Comparison of ENCODE assay signal across 32 mouse cellular contexts in genomic region chr16:36260585-36260984, GRCm38 (mm10). TPM values are rescaled to one million over a fixed set of nuclear protein-coding genes. Genes with fewer than 3 reads are reported as not detected.
"Had no signal": no experiment of that assay in that cellular context is flagged by ENCODE, and none has a peak within 500 bp of the region (broad histone marks: within the 10 kb centered on the region; RNA-seq: fewer than 3 reads in every experiment).

No protein-coding gene starts in this region.

RNA-seq across cellular contexts. Expression of gene Stfa1, which starts 16.2 kb away (rescaled TPM):
- total RNA-seq: gastrocnemius, adult 18-20 months; gastrocnemius, adult 8-10 months; gastrocnemius, postnatal 14 days; gastrocnemius, postnatal 36 days; heart, adult 18-20 months; heart, adult 8-10 months; heart, postnatal 25 days; layer of hippocampus, adult 2 months; layer of hippocampus, postnatal 25 days; left cerebral cortex, adult 2 months; left cerebral cortex, postnatal 14 days; left cerebral cortex, postnatal 36 days had no signal
- polyA plus RNA-seq: gonadal fat pad, adult 2 months; heart, embryonic 10.5 days; inflammation-experienced regulatory T-cells, adult 6 months had no signal

RNA-seq across cellular contexts. Expression of gene 2010005H15Rik, which starts 39.3 kb away (rescaled TPM):
- total RNA-seq: gastrocnemius, adult 18-20 months; gastrocnemius, adult 8-10 months; gastrocnemius, postnatal 14 days; gastrocnemius, postnatal 36 days; heart, adult 18-20 months; heart, adult 8-10 months; heart, postnatal 10 days; heart, postnatal 25 days; layer of hippocampus, adult 2 months; layer of hippocampus, postnatal 10 days; layer of hippocampus, postnatal 25 days; left cerebral cortex, adult 2 months; left cerebral cortex, postnatal 14 days; left cerebral cortex, postnatal 36 days had no signal
- polyA plus RNA-seq: heart, embryonic 10.5 days; heart, embryonic 12.5 days; heart, embryonic 14.5 days; heart, embryonic 16.5 days; hindbrain, embryonic 10.5 days; hindbrain, embryonic 12.5 days; hindbrain, embryonic 14.5 days; kidney, embryonic 14.5 days; kidney, embryonic 16.5 days; limb, embryonic 10.5 days; limb, embryonic 12.5 days had no signal

RNA-seq across cellular contexts. Expression of gene Gm5416, which starts 50.4 kb away (rescaled TPM):
- total RNA-seq: gastrocnemius, adult 18-20 months; gastrocnemius, adult 8-10 months; gastrocnemius, postnatal 14 days; gastrocnemius, postnatal 36 days; heart, adult 18-20 months; heart, adult 8-10 months; heart, postnatal 10 days; heart, postnatal 25 days; heart, postnatal 4 days; layer of hippocampus, adult 2 months; layer of hippocampus, postnatal 10 days; layer of hippocampus, postnatal 25 days; left cerebral cortex, adult 2 months; left cerebral cortex, postnatal 14 days; left cerebral cortex, postnatal 36 days had no signal
- polyA plus RNA-seq: gonadal fat pad, adult 2 months; heart, embryonic 10.5 days; heart, embryonic 12.5 days; heart, embryonic 14.5 days; heart, embryonic 16.5 days; hindbrain, embryonic 10.5 days; hindbrain, embryonic 12.5 days; hindbrain, embryonic 14.5 days; hindbrain, embryonic 16.5 days; inflammation-experienced regulatory T-cells, adult 6 months; intestine, embryonic 15.5 days; intestine, postnatal 0 days; kidney, embryonic 14.5 days; limb, embryonic 10.5 days; limb, embryonic 12.5 days; limb, embryonic 14.5 days had no signal
